Mouse (Mus musculus) erythroblast, embryonic 14.5 days (primary cell): ENCODE data around the gene E2f2. TPM values are rescaled to one million over a fixed set of nuclear protein-coding genes. Genes with fewer than 3 reads are reported as not detected.

Experiments used
- H3K27me3 ChIP-seq: 2 replicates; pipeline ENCODE4 v1.6.1; 2012; ENCODE audit warnings: inconsistent platforms; ENCODE audit not compliant: control insufficient read depth
- H3K36me3 ChIP-seq: 2 replicates; pipeline ENCODE4 v1.6.1; 2012; ENCODE audit warnings: mild to moderate bottlenecking, inconsistent platforms; ENCODE audit not compliant: control insufficient read depth
- H3K4me1 ChIP-seq: 2 replicates; pipeline ENCODE4 v1.6.1; 2012; ENCODE audit warnings: inconsistent platforms; ENCODE audit not compliant: control insufficient read depth
- H3K4me3 ChIP-seq: replicated peaks from 2 replicates; pipeline ENCODE3; 2012; ENCODE audit warnings: moderate library complexity, mild to moderate bottlenecking, inconsistent platforms
- H3K9me3 ChIP-seq: 2 replicates; pipeline ENCODE4 v1.6.1; 2012; ENCODE audit warnings: low read length, inconsistent platforms, mixed read lengths; ENCODE audit not compliant: control insufficient read depth
- GATA1 ChIP-seq: IDR thresholded peaks from 2 replicates; pipeline ENCODE4 v1.6.1; 2012; ENCODE audit warnings: low read length, inconsistent platforms, mixed read lengths
- TAL1 ChIP-seq: IDR thresholded peaks from 3 replicates; pipeline ENCODE4 v1.6.1; 2012; ENCODE audit warnings: low read length, inconsistent platforms, mixed read lengths
- polyA plus RNA-seq: library from polyadenylated mRNA; stranded (reverse); fragments of >175 nt; gene quantifications from 2 replicates; pipeline ENCODE4 v1.2.3, GENCODE M21; 2012

The E2f2 gene
- polyA plus RNA-seq: 108 and 119 TPM in 2 replicates

- H3K36me3 ChIP-seq: peaks cover 45% of the 10 kb centered on the region
- peak within 1 kb of the TSS; percentile 82 for H3K4me3 ChIP-seq
- peaks cover 3% of the 10 kb centered on the region for H3K27me3 ChIP-seq
- TF ChIP-seq GATA1: no peak
- no peak for TF ChIP-seq TAL1
- H3K4me1 ChIP-seq: peaks cover 64% of the 10 kb centered on the region
- H3K9me3 ChIP-seq: no peaks in the 10 kb centered on the region
Observed at GRCm38 (mm10) chr4:136172011-136172541, at the start of gene E2f2. Gene E2f2 (plus strand): TSS chr4:136172394.

DNA sequence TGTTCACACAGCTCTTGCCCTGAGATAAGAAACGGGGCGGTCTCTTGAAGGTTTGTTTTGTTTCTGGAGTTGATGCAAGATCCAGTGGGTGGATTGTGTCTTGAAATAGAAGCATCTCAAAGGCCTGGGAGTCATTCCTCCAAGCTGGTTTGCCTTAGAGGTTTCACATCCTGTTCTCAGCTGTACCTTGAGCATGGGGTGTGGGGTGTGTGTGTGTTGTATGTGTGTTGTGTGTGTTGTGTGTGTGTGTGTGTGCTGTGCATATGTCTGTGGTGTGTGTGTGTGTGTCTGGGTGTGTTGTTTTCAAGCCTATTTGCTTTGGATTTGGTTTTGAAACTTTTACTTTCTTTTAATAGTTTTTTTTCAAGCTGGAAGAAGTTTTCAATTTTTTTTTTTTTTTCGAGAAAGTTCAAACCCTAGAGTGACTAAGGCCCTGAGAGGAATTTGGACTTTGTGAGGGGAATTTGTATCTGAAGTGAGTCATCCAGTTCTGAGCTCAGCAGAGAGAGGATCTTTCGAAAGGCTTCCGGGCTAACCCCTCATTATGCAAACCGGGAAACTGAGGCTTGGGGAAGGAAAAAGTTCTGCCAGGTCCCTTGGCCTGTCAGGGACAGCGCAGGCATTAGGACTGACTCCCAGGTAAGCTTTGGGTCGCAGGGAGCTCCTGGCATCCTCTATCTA lies 48.9 kb upstream of the E2f2 start:
- peaks cover 23% of the 10 kb centered on the region for H3K27me3 ChIP-seq
- TF ChIP-seq TAL1: no peak
- H3K4me3 ChIP-seq: no peak overlapping the region
- peaks cover 5% of the 10 kb centered on the region; the same call in 1 of the 2 replicates for H3K9me3 ChIP-seq
- peaks cover 9% of the 10 kb centered on the region for H3K4me1 ChIP-seq
- no peaks in the 10 kb centered on the region for H3K36me3 ChIP-seq

DNA sequence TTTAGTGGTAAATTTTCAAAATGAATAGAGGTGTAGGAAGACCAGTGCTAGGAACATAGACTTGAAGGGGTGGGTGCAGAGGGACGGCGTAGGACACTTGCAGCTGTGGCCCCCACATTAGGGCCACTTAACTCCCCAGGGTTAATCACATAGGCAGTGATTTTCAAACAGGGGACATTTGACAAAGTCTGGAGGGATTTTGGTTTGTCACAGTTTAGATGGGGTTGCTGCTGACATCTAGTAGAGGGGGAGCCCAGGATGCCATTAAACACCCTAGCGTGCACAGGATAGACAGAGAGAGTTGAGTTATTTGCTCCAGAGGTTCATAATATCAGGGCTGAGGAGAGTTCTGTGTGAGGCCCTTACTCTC lies 48.4 kb upstream of the E2f2 start:
- H3K27me3 ChIP-seq: peaks cover 21% of the 10 kb centered on the region
- H3K36me3 ChIP-seq: no peaks in the 10 kb centered on the region
- H3K9me3 ChIP-seq: peaks cover 5% of the 10 kb centered on the region; the same call in 1 of the 2 replicates
- peaks cover 9% of the 10 kb centered on the region for H3K4me1 ChIP-seq
- H3K4me3 ChIP-seq: no peak overlapping the region
- TF ChIP-seq GATA1 (no peak), TAL1 (no peak)

DNA sequence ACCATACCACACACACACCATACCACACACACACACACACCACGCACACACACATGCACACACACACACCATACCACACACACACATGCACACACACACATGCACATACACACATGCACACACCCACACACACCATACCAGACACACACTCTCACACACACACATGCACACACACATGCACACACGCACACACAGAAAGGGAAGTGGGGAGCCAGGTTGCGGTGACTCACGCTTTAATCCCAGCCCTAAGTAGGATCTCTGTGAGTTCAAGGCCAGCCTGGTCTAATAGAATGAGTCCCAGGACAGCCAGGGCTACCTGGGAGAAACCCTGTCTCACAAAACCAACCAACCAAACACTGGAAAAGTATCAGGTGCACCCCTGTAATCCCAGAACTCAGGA lies 47.6 kb upstream of the E2f2 start:
- peaks cover 20% of the 10 kb centered on the region for H3K27me3 ChIP-seq
- no peak overlapping the region for H3K4me3 ChIP-seq

DNA sequence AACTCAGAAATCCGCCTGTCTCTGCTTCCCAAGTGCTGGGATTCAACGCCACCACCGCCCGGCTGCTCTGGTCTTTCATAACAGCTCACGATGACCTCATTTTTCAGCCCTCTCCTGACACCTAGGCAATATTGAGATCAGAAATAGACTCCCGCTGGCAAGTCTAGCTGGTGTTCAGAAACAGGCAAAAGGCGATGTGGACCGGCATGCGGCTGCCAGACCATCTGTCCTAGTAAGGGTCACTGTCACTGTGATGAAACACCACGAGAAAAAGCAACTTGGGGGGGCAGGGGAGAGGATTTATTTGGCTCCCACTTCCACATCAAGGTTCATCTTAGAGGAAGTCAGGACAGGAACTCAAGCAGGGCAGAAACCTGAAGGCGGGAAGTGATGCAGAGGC lies 46.7 kb upstream of the E2f2 start:
- Histone ChIP-seq H3K36me3 (no peaks in the 10 kb centered on the region), H3K4me3 (no peak overlapping the region), H3K27me3 (peaks cover 14% of the 10 kb centered on the region), H3K9me3 (peaks cover 10% of the 10 kb centered on the region), H3K4me1 (peaks cover 12% of the 10 kb centered on the region)
- no peak for TF ChIP-seq TAL1
- no peak for TF ChIP-seq GATA1

More for the DNA sequence above, 47.6 kb upstream of the E2f2 start:
- Histone ChIP-seq H3K4me1 (peaks cover 12% of the 10 kb centered on the region), H3K36me3 (no peaks in the 10 kb centered on the region), H3K9me3 (peaks cover 5% of the 10 kb centered on the region; the same call in 1 of the 2 replicates)
- no peak for TF ChIP-seq TAL1
- TF ChIP-seq GATA1: no peak

DNA sequence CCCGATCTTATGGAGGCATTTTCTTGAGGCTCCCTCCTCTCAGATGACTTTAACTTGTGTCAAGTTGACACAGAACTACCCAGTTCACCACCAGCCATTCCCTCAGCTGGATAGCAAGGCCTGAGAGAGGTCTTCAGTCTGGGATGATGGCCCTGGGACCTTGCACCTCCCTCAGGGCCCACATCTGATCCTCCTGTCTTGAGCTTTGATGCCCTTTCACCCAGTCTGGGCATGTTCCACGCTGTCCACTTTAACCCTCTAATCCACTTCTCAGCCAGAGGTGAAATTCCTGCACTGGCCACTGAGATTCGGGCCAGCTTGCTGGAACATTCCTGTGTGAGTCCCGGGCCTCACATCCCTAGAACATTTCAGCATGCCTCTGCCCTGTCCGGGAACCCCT lies 46.2 kb upstream of the E2f2 start:
- H3K4me3 ChIP-seq: no peak overlapping the region
- H3K36me3 ChIP-seq: no peaks in the 10 kb centered on the region
- H3K4me1 ChIP-seq: peaks cover 12% of the 10 kb centered on the region
- TF ChIP-seq GATA1 (no peak), TAL1 (no peak)
- peaks cover 15% of the 10 kb centered on the region for H3K27me3 ChIP-seq
- peaks cover 10% of the 10 kb centered on the region for H3K9me3 ChIP-seq

- no peaks in the 10 kb centered on the region for H3K36me3 ChIP-seq
- H3K27me3 ChIP-seq: peaks cover 26% of the 10 kb centered on the region
- peaks cover 10% of the 10 kb centered on the region for H3K9me3 ChIP-seq
- peaks cover 12% of the 10 kb centered on the region for H3K4me1 ChIP-seq
- H3K4me3 ChIP-seq: no peak overlapping the region
- TF ChIP-seq GATA1 (no peak), TAL1 (no peak)
Observed at GRCm38 (mm10) chr4:136127670-136128069, 44.5 kb upstream of the E2f2 start.

DNA sequence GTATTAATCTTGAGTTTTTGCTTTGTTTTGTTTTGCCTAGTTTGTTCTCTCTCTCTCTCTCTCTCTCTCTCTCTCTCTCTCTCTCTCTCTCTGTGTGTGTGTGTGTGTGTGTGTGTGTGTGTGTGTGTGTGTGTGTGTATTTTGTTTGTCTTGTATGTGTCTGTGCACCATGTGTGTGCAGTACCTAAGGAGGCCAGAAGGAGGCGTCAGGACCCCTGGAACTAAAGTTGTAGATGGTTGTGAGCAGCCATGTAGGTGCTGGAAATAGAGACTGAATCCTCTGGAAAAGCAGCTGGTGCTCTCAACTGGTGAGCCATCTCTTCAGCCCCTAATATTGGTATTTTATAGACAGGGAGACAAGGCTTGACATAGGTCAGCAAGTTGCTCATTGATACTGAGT lies 42.4 kb upstream of the E2f2 start:
- H3K4me3 ChIP-seq: no peak overlapping the region
- H3K9me3 ChIP-seq: peaks cover 4% of the 10 kb centered on the region
- TF ChIP-seq GATA1 (no peak), TAL1 (no peak)
- no peaks in the 10 kb centered on the region for H3K36me3 ChIP-seq
- peaks cover 12% of the 10 kb centered on the region for H3K4me1 ChIP-seq
- peaks cover 47% of the 10 kb centered on the region for H3K27me3 ChIP-seq

- peaks cover 3% of the 10 kb centered on the region for H3K4me1 ChIP-seq
- H3K27me3 ChIP-seq: peaks cover 80% of the 10 kb centered on the region
- H3K9me3 ChIP-seq: peaks cover 4% of the 10 kb centered on the region
- no peak overlapping the region for H3K4me3 ChIP-seq
- TF ChIP-seq GATA1 (no peak), TAL1 (no peak)
- H3K36me3 ChIP-seq: no peaks in the 10 kb centered on the region
Observed at GRCm38 (mm10) chr4:136133801-136134200, 38.4 kb upstream of the E2f2 start.

DNA sequence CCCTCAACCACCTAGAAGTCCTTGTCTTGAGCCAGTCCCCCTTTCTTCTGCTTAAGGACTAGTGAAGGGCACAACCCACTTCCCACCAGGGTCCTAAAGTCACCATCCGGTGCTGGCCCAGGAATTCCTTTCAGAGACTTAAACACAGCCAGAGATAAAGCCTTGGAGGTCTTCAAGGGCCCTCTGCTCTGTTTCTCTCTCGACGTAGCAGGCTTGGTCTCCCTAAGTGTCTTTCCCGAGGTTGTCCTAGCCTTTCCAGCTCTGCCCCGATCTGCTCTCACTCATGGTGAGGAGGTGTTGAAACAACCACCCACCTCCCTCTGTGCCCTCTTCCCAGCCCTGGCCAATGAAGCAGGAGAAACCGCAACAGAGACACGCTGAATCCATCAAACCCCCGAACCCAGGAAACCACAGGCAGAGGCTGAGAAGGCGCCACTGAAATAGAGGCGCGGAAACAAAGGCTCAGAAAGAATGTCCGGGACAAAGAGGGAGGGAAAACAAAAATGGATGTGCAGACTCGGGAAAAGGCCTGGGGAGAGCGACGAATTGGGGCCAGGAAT lies 37.7 kb upstream of the E2f2 start:
- Histone ChIP-seq H3K9me3 (peaks cover 4% of the 10 kb centered on the region), H3K36me3 (no peaks in the 10 kb centered on the region), H3K27me3 (peaks cover 85% of the 10 kb centered on the region), H3K4me1 (no peaks in the 10 kb centered on the region), H3K4me3 (no peak overlapping the region)
- TF ChIP-seq TAL1: no peak
- TF ChIP-seq GATA1: no peak
